Mouse (Mus musculus) ES-Bruce4 (cell line): Measurements from ENCODE around the gene Kif3b. TPM values are rescaled to one million over a fixed set of nuclear protein-coding genes. Genes with fewer than 3 reads are reported as not detected.
"Not testable (repeated sequence)": the region's sequence is repeated elsewhere in the genome, so short reads cannot be mapped to it uniquely, and the experiment has no call there.

Experiments used
- H3K27ac ChIP-seq: 2 replicates; pipeline ENCODE4 v1.5.1; 2012; ENCODE audit warnings: low read length, inconsistent platforms; ENCODE audit not compliant: insufficient read depth
- H3K27me3 ChIP-seq: 2 replicates; pipeline ENCODE4 v1.6.1; 2012; ENCODE audit warnings: mild to moderate bottlenecking, low read length, inconsistent platforms; ENCODE audit not compliant: control insufficient read depth, poor library complexity, insufficient read depth, severe bottlenecking
- H3K36me3 ChIP-seq: 2 replicates; pipeline ENCODE4 v1.6.1; 2012; ENCODE audit warnings: inconsistent platforms, mild to moderate bottlenecking, low read length, moderate library complexity; ENCODE audit not compliant: control insufficient read depth, poor library complexity, insufficient read depth, severe bottlenecking
- H3K4me1 ChIP-seq: one replicate; pipeline ENCODE4 v1.8.1; 2011; ENCODE audit warnings: low read length; ENCODE audit not compliant: control insufficient read depth, insufficient read depth
- H3K4me3 ChIP-seq: 2 replicates; pipeline ENCODE4 v1.5.1; 2011; ENCODE audit warnings: low read depth, mild to moderate bottlenecking, low read length
- H3K9ac ChIP-seq: 2 replicates; pipeline ENCODE4 v1.6.1; 2012; ENCODE audit warnings: low read depth, mild to moderate bottlenecking, inconsistent platforms; ENCODE audit not compliant: poor library complexity, severe bottlenecking
- H3K9me3 ChIP-seq: replicated peaks from 2 replicates; pipeline ENCODE4 v1.6.1; 2012; ENCODE audit warnings: mild to moderate bottlenecking, low read length, inconsistent platforms; ENCODE audit not compliant: control insufficient read depth, poor library complexity, insufficient read depth, severe bottlenecking
- CTCF ChIP-seq: IDR thresholded peaks from one replicate; pipeline ENCODE4 v1.8.1; 2011; ENCODE audit warnings: low read depth, low read length
- EP300 ChIP-seq: IDR thresholded peaks from 2 replicates; pipeline ENCODE4 v1.6.1; 2011; ENCODE audit warnings: low read depth, low read length; ENCODE audit not compliant: insufficient read depth
- POLR2A ChIP-seq: IDR thresholded peaks from one replicate; pipeline ENCODE4 v1.8.1; 2011; ENCODE audit warnings: low read length; ENCODE audit not compliant: insufficient read depth
- polyA plus RNA-seq: library from polyadenylated mRNA; stranded (reverse); fragments of >200 nt; gene quantifications from 2 replicates; pipeline ENCODE4 v1.2.4, GENCODE M21; 2011; ENCODE audit warnings: low read depth; ENCODE audit not compliant: missing spikeins, insufficient read depth, insufficient read length

The Kif3b gene
- polyA plus RNA-seq, 1 experiment, result 16.8 TPM

- no peaks in the 10 kb centered on the region for H3K9me3 ChIP-seq
- no peak overlapping the region for H3K27ac ChIP-seq
- no peak overlapping the region for H3K4me3 ChIP-seq
- no peaks in the 10 kb centered on the region for H3K27me3 ChIP-seq
- no peaks in the 10 kb centered on the region for H3K36me3 ChIP-seq
- no peak for TF ChIP-seq POLR2A
- no peak for TF ChIP-seq CTCF
- no peak for TF ChIP-seq EP300
- no peaks in the 10 kb centered on the region for H3K4me1 ChIP-seq
- H3K9ac ChIP-seq, result no peak overlapping the region
These were observed 31.1 kb upstream of the Kif3b start for GRCm38 (mm10) chr2:153259864-153260674.

GRCm38 (mm10) chr2:153263053-153263452, 28.2 kb upstream of the Kif3b start:
- H3K36me3 ChIP-seq, result peaks cover 4% of the 10 kb centered on the region; the same call in 1 of the 2 replicates
- no peaks in the 10 kb centered on the region for H3K4me1 ChIP-seq
- H3K27me3 ChIP-seq, result no peaks in the 10 kb centered on the region
- H3K9me3 ChIP-seq, result no peaks in the 10 kb centered on the region
- no peak overlapping the region for H3K9ac ChIP-seq
- H3K27ac ChIP-seq, result no peak overlapping the region
- TF ChIP-seq POLR2A, result no peak
- TF ChIP-seq EP300, result no peak
- no peak for TF ChIP-seq CTCF
- no peak overlapping the region for H3K4me3 ChIP-seq

- Histone ChIP-seq H3K27ac (no peak overlapping the region), H3K4me1 (no peaks in the 10 kb centered on the region), H3K9me3 (no peaks in the 10 kb centered on the region), H3K36me3 (peaks cover 4% of the 10 kb centered on the region; the same call in 1 of the 2 replicates), H3K9ac (no peak overlapping the region), H3K4me3 (no peak overlapping the region), H3K27me3 (no peaks in the 10 kb centered on the region)
- TF ChIP-seq POLR2A, result no peak
- no peak for TF ChIP-seq EP300
- no peak for TF ChIP-seq CTCF
These were observed 23.9 kb upstream of the Kif3b start for GRCm38 (mm10) chr2:153267331-153267730.

GRCm38 (mm10) chr2:153270231-153270915, 20.8 kb upstream of the Kif3b start:
- H3K4me3 ChIP-seq, H3K36me3 ChIP-seq, H3K4me1 ChIP-seq, H3K27me3 ChIP-seq, H3K27ac ChIP-seq, H3K9ac ChIP-seq, H3K9me3 ChIP-seq: not testable (repeated sequence)

- not testable (repeated sequence) for H3K4me3 ChIP-seq, H3K9ac ChIP-seq, H3K27ac ChIP-seq, H3K27me3 ChIP-seq, H3K9me3 ChIP-seq, H3K4me1 ChIP-seq, H3K36me3 ChIP-seq
These were observed 16.9 kb upstream of the Kif3b start for GRCm38 (mm10) chr2:153274200-153274918.

- no peaks in the 10 kb centered on the region for H3K9me3 ChIP-seq
- H3K27me3 ChIP-seq, result no peaks in the 10 kb centered on the region
- no peak for TF ChIP-seq CTCF
- no peak for TF ChIP-seq POLR2A
- TF ChIP-seq EP300, result no peak
- no peak overlapping the region for H3K27ac ChIP-seq
- no peak overlapping the region for H3K4me3 ChIP-seq
- H3K9ac ChIP-seq, result no peak overlapping the region
- H3K4me1 ChIP-seq, result no peaks in the 10 kb centered on the region
- no peaks in the 10 kb centered on the region for H3K36me3 ChIP-seq
These were observed 16.3 kb upstream of the Kif3b start for GRCm38 (mm10) chr2:153274919-153275247.

- not testable (repeated sequence) for H3K36me3 ChIP-seq, H3K27ac ChIP-seq, H3K9ac ChIP-seq, H3K4me1 ChIP-seq, H3K9me3 ChIP-seq, H3K4me3 ChIP-seq, H3K27me3 ChIP-seq
These were observed 15.6 kb upstream of the Kif3b start for GRCm38 (mm10) chr2:153275577-153275976.
